Mouse (Mus musculus) heart, adult 2 months (tissue): ENCODE measurements at regions not wholly inside any gene's neighbourhood (a gene's known extent, or its start where the extent isn't known, plus 50 kb on each side); places are given as distances from the start of the nearest gene placed in this dataset.

Source experiments
- DNase-seq, 2 experiments: peaks; one replicate each; pipeline ENCODE4 v3.0.0; 2021
- H3K27ac ChIP-seq: fragments of 200-600 bp; 2 replicates; pipeline ENCODE4 v1.8.1; 2022
- H3K27me3 ChIP-seq: fragments of 200-500 bp; 2 replicates; pipeline ENCODE4 v1.6.1; 2012; ENCODE audit warnings: mild to moderate bottlenecking, low read length, inconsistent platforms, mixed read lengths; ENCODE audit not compliant: control insufficient read depth, insufficient read depth
- H3K36me3 ChIP-seq: fragments of 200-500 bp; 2 replicates; pipeline ENCODE4 v1.6.1; 2012; ENCODE audit warnings: low read length, inconsistent platforms; ENCODE audit not compliant: control insufficient read depth, insufficient read depth
- H3K4me1 ChIP-seq: fragments of 200-500 bp; 2 replicates; pipeline ENCODE4 v1.6.1; 2011; ENCODE audit warnings: low read length; ENCODE audit not compliant: control insufficient read depth, insufficient read depth
- H3K4me3 ChIP-seq: fragments of 200-600 bp; 2 replicates; pipeline ENCODE4 v1.8.1; 2022
- H3K79me2 ChIP-seq: fragments of 200-500 bp; replicated peaks from 2 replicates; pipeline ENCODE4 v1.6.1; 2012; ENCODE audit warnings: mild to moderate bottlenecking, inconsistent platforms, low read length, moderate library complexity, mixed read lengths; ENCODE audit not compliant: control insufficient read depth, insufficient read depth
- H3K9ac ChIP-seq: fragments of 200-500 bp; 2 replicates; pipeline ENCODE4 v1.6.1; 2012; ENCODE audit warnings: low read depth, mild to moderate bottlenecking, control low read depth, inconsistent platforms, low read length, mixed read lengths
- CTCF ChIP-seq: fragments of 200-600 bp; IDR thresholded peaks from 2 replicates; pipeline ENCODE4 v1.8.1; 2022; ENCODE audit warnings: antibody characterized with exemption, mild to moderate bottlenecking, moderate library complexity
- EP300 ChIP-seq: fragments of 200-500 bp; IDR thresholded peaks from 2 replicates; pipeline ENCODE4 v1.6.1; 2011; ENCODE audit warnings: low read depth, low read length, control low read depth; ENCODE audit not compliant: insufficient read depth
- POLR2A ChIP-seq: fragments of 200-500 bp; IDR thresholded peaks from 2 replicates; pipeline ENCODE4 v1.6.1; 2011; ENCODE audit warnings: mild to moderate bottlenecking, low read depth, low read length, control low read depth; ENCODE audit not compliant: insufficient read depth
- WGBS: fragments of 180-500 bp; shearing (Covaris S2); methylation state at CpG from one replicate; pipeline ENCODE4 v1.1.7; 2018; 5-methylcytosine and 5-hydroxymethylcytosine counted together
- intact Hi-C: fragments of 180-260 bp; cut with DNase I; formaldehyde crosslinking; loops from one replicate; pipeline ENCODE4 v1.15.1; 2025

DNA sequence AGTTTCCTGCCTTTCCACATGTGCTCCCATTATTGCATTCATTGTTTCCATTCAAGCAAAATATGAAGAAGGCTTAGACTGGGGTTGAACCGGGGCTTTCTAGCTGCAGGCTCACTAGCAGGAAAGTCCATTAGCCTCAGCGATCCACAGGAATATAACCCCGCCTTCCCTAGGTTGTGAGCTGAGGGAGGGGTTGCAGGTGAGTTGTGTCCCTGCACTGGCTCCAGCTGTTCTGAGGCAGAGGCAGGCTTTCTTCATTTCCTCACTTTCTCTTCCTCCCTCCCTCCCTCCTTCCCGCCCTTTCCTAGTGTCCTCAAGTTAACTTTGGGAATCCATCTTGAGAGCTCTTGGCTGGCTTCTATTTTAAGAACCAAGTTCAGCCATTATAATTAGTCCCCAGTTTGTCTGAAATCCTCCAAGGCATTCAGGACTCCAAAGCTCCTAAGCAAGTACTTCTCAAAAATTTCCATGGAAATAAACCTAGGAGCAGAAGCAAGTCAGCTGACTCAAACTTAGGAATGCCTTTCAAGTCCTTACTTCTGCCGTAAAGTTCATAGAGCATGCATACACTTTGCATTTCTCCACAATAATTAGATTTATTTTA lies 242.2 kb upstream of the Atp5g3 start:
- H3K4me1 ChIP-seq, result peaks cover 2% of the 10 kb centered on the region; the same call in 1 of the 2 replicates
- DNase-seq, result no peak
- H3K9ac ChIP-seq, result no peak overlapping the region
- no peak for TF ChIP-seq POLR2A
- no peak for TF ChIP-seq CTCF
- no peak for TF ChIP-seq EP300
- H3K4me3 ChIP-seq, result no peak overlapping the region
- H3K79me2 ChIP-seq, result no peaks in the 10 kb centered on the region
- H3K27me3 ChIP-seq, result no peaks in the 10 kb centered on the region
- 48% methylated on average over 5 of the region's 5 CpGs for WGBS
- no peak overlapping the region for H3K27ac ChIP-seq
- H3K36me3 ChIP-seq, result no peaks in the 10 kb centered on the region
- intact Hi-C loops, result no loop called here

DNA sequence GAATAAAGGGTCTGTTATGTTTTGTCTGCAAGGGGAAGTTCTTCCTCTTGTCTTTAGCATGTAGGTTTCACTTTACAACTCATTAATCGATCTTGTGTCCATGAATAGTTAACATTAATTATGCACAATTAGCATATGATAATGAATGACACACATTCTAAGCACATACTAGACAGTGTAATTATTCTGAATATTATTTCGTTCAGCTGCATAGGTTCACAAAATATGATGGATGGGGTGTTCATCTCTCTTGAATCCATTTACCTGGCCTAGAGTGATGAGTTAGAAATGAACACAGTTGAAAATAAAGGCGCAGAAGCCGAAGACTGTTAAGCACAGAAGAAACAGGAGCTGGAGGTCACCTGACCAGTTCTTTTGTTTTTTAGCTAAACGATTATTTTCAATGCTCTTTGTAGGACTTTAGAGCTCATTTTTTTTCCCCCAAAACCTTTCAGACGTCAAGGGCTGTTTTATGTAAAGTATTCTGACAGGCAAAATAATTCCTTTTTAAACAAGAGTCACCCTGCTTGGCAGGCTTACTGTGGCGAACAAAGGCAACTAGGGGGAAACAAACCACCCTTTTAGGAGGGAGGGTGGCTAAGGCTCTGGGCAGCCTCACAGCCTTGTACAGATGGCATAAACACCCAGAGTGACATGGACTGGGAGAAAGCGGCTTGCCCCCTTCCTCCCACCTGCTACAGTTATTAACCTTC lies 241.6 kb upstream of the Atp5g3 start:
- intact Hi-C loops, result no loop called here
- 77% methylated on average over 8 of the region's 8 CpGs for WGBS

DNA sequence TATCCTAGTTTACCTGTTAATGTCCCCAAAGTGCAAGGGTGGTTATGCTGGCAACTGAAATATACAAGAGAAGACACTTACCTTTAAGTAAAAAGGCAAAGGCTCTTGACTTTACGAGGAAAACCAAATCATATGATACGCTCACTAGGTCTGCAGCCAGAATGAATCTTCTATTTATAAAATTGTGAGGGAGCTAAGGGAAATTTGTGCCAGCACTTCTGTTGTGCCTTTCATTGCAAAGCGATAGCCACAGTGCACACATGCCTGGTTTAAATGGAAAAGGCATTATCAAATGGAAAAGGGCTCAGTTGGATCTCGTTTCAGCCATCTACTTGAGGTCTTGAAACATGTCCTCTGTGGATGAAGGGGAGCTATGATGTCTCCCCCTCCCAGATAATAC lies 236.1 kb upstream of the Atp5g3 start:
- DNase-seq, result no peak
- WGBS, result 60% methylated on average over 4 of the region's 4 CpGs
- H3K4me3 ChIP-seq, result no peak overlapping the region
- no peak overlapping the region for H3K27ac ChIP-seq
- H3K4me1 ChIP-seq, result no peaks in the 10 kb centered on the region
- no peaks in the 10 kb centered on the region; the same call in 1 of the 2 replicates for H3K27me3 ChIP-seq
- H3K79me2 ChIP-seq, result no peaks in the 10 kb centered on the region
- H3K9ac ChIP-seq, result no peak overlapping the region
- H3K36me3 ChIP-seq, result no peaks in the 10 kb centered on the region
- intact Hi-C loops, result no loop called here
- TF ChIP-seq POLR2A (no peak), CTCF (no peak), EP300 (no peak)

More for the DNA sequence above, 241.6 kb upstream of the Atp5g3 start:
- Histone ChIP-seq H3K27me3 (no peaks in the 10 kb centered on the region), H3K27ac (no peak overlapping the region), H3K79me2 (no peaks in the 10 kb centered on the region), H3K36me3 (no peaks in the 10 kb centered on the region), H3K4me3 (no peak overlapping the region), H3K9ac (no peak overlapping the region), H3K4me1 (peaks cover 2% of the 10 kb centered on the region; the same call in 1 of the 2 replicates)
- TF ChIP-seq POLR2A (no peak), CTCF (no peak)
- DNase-seq, result no peak

DNA sequence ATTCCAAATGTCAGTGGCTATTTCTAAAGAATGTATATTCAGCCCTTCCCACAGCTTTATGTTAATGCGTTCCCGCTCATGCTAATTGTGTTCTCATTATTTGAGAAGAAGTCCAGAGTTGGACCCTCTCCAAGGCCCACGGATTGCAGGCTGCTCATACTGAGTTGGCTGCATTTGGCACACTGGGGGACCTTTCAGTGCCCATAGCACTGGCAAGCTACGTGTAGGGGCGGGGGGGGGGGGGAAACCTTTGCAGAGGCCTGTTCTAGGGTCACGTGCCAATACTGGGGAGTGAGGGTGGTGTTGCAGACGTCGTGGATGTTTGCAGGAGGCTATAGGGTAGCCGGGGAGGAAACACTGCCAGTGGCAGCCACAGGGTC lies 225.5 kb upstream of the Atp5g3 start:
- H3K36me3 ChIP-seq, result no peaks in the 10 kb centered on the region
- 28% methylated on average over 9 of the region's 9 CpGs for WGBS
- no peaks in the 10 kb centered on the region for H3K79me2 ChIP-seq
- H3K27ac ChIP-seq, result no peak overlapping the region
- H3K27me3 ChIP-seq, result no peaks in the 10 kb centered on the region
- H3K9ac ChIP-seq, result no peak overlapping the region
- H3K4me3 ChIP-seq, result no peak overlapping the region
- intact Hi-C loops, result no loop called here
- DNase-seq, result no peak
- H3K4me1 ChIP-seq, result no peaks in the 10 kb centered on the region
- TF ChIP-seq CTCF (no peak), EP300 (no peak), POLR2A (no peak)

DNA sequence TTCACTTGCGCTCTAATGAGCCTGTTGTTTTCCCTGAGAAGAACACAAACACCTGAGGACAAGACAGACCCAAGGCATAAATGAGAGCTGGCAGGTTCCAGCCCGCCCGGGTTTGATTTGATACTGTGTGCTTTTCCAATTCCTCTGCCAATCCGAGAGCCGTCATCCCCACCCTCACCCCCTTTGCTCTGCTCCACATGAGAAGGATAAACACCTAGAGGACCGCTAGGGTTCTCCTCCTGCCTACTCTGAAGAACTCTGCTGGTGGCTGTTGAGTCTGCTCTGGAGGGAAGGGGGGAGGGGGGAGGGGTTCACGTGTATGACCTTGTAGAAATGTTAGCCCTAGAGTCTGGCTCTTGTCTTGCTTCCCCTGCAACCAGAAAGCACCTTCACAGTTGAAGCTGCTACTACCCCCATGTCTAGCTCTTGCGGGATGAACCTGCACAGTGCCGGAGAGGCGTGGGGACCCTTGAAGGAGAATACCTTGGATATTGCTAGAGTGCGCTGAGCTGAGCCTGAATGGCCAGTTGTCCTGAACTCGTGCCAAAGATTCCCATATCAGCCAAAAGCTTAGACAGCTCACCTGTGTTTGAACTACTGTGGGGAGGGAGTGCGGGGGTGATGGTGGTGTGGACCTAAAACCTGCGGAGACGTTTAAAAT lies 225.0 kb upstream of the Atp5g3 start:
- TF ChIP-seq POLR2A (no peak), CTCF (no peak), EP300 (no peak)
- Histone ChIP-seq H3K4me1 (no peaks in the 10 kb centered on the region), H3K9ac (no peak overlapping the region), H3K27me3 (no peaks in the 10 kb centered on the region), H3K27ac (no peak overlapping the region), H3K4me3 (no peak overlapping the region), H3K79me2 (no peaks in the 10 kb centered on the region), H3K36me3 (no peaks in the 10 kb centered on the region)
- 59% methylated on average over 15 of the region's 15 CpGs for WGBS
- intact Hi-C loops, result no loop called here
- DNase-seq, result no peak

DNA sequence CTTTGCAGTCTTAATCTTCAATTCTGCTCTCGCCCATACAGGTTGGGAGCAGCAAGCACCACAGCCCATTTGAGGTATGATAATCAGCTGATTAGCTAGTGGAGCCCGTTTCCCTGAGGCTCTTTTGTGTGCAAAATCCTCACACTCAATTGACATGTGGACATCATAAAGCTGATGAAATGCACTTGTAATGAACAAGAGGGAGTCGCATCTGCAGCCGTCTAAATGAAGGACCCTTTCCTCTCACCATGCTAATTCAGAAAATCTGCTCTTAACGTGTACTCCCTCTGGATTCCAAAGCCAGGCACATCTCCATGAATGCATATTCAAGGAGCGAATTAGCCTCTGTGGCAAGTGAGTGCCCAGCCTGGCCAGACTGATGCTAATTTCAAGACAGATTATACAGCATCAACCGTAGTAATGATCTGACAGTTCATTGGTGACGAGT lies 219.0 kb upstream of the Atp5g3 start:
- no peak overlapping the region for H3K4me3 ChIP-seq

More for the DNA sequence above, 219.0 kb upstream of the Atp5g3 start:
- H3K79me2 ChIP-seq, result no peaks in the 10 kb centered on the region
- peaks cover 5% of the 10 kb centered on the region for H3K27me3 ChIP-seq
- no peaks in the 10 kb centered on the region for H3K4me1 ChIP-seq
- no peak for DNase-seq
- H3K27ac ChIP-seq, result no peak overlapping the region
- TF ChIP-seq EP300, result no peak
- no peak for TF ChIP-seq POLR2A
- TF ChIP-seq CTCF, result no peak
- WGBS, result 40% methylated on average over 8 of the region's 8 CpGs
- no peaks in the 10 kb centered on the region for H3K36me3 ChIP-seq
- H3K9ac ChIP-seq, result no peak overlapping the region
- intact Hi-C loops, result no loop called here
